Mouse (Mus musculus): Measurements from ENCODE around the gene Itln1. TPM values are rescaled to one million over a fixed set of nuclear protein-coding genes. Genes with fewer than 3 reads are reported as not detected.

The Itln1 gene
- polyA plus RNA-seq, 1 experiment = not detected

DNA sequence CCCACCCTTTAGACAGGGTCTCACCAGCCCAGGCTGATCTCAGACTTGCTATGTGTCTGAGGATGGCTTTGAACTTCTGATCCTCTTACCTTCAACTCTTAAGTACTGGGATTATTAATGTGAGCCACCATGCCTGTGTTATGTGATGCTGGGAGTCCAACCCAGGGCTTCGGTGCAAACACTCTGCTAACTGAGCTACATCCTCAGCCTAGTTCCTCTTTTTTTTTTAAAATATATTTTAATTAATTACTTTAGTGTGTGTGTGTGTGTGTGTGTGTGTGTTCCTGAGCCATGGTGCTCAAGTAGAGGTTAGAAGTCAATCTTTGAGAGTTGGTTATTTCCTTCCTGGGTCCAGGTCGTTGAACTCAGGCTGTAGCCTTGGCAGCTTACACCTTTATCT lies 27.9 kb upstream of the Itln1 start:
- Histone ChIP-seq H3K36me3 (ENCODE audit: control insufficient read depth, insufficient read depth, low read length) (no peaks in the 10 kb centered on the region), H3K27me3 (replicated peaks; ENCODE audit: control insufficient read depth, insufficient read depth, low read length) (no peaks in the 10 kb centered on the region), H3K4me3 (ENCODE audit: insufficient read depth, low read depth, low read length) (no peak overlapping the region), H3K27ac (ENCODE audit: insufficient read depth, low read depth, low read length) (no peak overlapping the region), H3K4me1 (ENCODE audit: control insufficient read depth, insufficient read depth, low read length) (no peaks in the 10 kb centered on the region)
- WGBS = 64% methylated on average over 2 of the region's 2 CpGs
- DNase-seq = no peak
- TF ChIP-seq CTCF (conservative IDR thresholded peaks at IDR 0.05; ENCODE audit: insufficient read depth, insufficient read length, low read depth, low read length) (no peak), POLR2A (IDR thresholded peaks at IDR 0.05; ENCODE audit: low read depth, low read length) (no peak)

DNA sequence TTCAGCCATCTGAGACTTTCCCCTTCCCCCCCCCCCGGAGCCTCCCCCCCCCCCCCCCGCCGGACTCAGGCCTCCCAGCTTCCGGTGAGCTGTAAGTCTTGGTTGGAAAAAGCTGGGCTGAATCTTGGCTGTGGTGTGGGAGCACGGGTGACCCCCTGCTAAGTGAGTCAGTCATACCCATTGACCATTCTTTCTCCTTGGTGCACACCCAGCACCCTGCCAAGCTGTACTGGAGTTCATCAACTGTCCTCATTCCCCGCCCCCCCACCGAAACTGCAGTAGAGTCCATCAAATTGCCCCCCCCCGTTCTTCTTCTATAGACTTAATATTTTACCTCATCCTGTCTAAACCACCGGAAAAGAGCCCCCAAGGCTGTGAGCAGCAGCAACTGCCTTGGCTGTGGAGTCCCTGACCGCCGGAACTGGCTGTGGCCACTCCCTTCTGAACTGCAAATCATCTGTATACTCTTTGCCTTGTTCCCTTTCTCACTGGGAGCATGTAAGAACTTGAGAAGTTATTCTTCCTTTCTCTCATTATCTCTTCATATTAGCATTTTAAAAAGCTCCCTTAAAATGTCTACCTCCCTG lies 26.6 kb upstream of the Itln1 start:
- no peaks in the 10 kb centered on the region for H3K27me3 ChIP-seq (replicated peaks; ENCODE audit: control insufficient read depth, insufficient read depth, low read length)
- no peak overlapping the region for H3K27ac ChIP-seq (ENCODE audit: insufficient read depth, low read depth, low read length)
- DNase-seq = no peak
- H3K4me1 ChIP-seq (ENCODE audit: control insufficient read depth, insufficient read depth, low read length) = no peaks in the 10 kb centered on the region
- TF ChIP-seq POLR2A (IDR thresholded peaks at IDR 0.05; ENCODE audit: low read depth, low read length) (no peak), CTCF (conservative IDR thresholded peaks at IDR 0.05; ENCODE audit: insufficient read depth, insufficient read length, low read depth, low read length) (no peak)
- WGBS = 58% methylated on average over 7 of the region's 11 CpGs
- H3K36me3 ChIP-seq (ENCODE audit: control insufficient read depth, insufficient read depth, low read length) = no peaks in the 10 kb centered on the region
- no peak overlapping the region for H3K4me3 ChIP-seq (ENCODE audit: insufficient read depth, low read depth, low read length)

DNA sequence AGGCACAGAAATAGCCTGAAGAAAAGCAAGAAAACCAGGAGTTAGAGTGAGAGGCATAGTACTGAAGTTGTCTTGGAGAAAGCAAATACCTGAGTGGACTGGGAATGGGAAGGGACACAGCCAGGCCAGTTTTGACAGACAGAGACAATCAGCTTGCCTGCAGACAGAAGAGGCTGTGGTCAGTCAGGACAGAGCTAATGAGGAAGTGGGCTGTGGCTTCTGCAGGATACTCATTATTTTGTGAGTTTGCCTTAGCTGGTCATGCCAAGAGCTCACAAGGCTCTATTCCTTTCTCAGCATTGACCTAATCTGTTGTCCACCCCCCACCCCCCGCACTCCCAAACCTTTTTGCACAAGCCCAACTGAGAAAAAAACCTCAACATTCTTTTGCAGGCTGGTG lies 26.1 kb upstream of the Itln1 start:
- DNase-seq = peak; percentile 28
- no peak for TF ChIP-seq POLR2A (IDR thresholded peaks at IDR 0.05; ENCODE audit: low read depth, low read length)
- no peak for TF ChIP-seq CTCF (conservative IDR thresholded peaks at IDR 0.05; ENCODE audit: insufficient read depth, insufficient read length, low read depth, low read length)
- WGBS = 82% methylated on average over 1 of the region's 1 CpGs
- H3K36me3 ChIP-seq (ENCODE audit: control insufficient read depth, insufficient read depth, low read length) = no peaks in the 10 kb centered on the region
- no peaks in the 10 kb centered on the region for H3K27me3 ChIP-seq (replicated peaks; ENCODE audit: control insufficient read depth, insufficient read depth, low read length)
- H3K4me3 ChIP-seq (ENCODE audit: insufficient read depth, low read depth, low read length) = no peak overlapping the region
- no peak overlapping the region for H3K27ac ChIP-seq (ENCODE audit: insufficient read depth, low read depth, low read length)
- H3K4me1 ChIP-seq (ENCODE audit: control insufficient read depth, insufficient read depth, low read length) = no peaks in the 10 kb centered on the region

- no peaks in the 10 kb centered on the region for H3K27me3 ChIP-seq (replicated peaks; ENCODE audit: control insufficient read depth, insufficient read depth, low read length)
- no peaks in the 10 kb centered on the region for H3K36me3 ChIP-seq (ENCODE audit: control insufficient read depth, insufficient read depth, low read length)
- no peak overlapping the region for H3K4me3 ChIP-seq (ENCODE audit: insufficient read depth, low read depth, low read length)
- WGBS = 60% methylated on average over 2 of the region's 2 CpGs
- no peak overlapping the region for H3K27ac ChIP-seq (ENCODE audit: insufficient read depth, low read depth, low read length)
- DNase-seq = no peak
- no peaks in the 10 kb centered on the region for H3K4me1 ChIP-seq (ENCODE audit: control insufficient read depth, insufficient read depth, low read length)
- TF ChIP-seq POLR2A (IDR thresholded peaks at IDR 0.05; ENCODE audit: low read depth, low read length) = no peak
- no peak for TF ChIP-seq CTCF (conservative IDR thresholded peaks at IDR 0.05; ENCODE audit: insufficient read depth, insufficient read length, low read depth, low read length)
Measured at GRCm38 (mm10) chr1:171560262-171560661, 25.2 kb upstream of the Itln1 start.

DNA sequence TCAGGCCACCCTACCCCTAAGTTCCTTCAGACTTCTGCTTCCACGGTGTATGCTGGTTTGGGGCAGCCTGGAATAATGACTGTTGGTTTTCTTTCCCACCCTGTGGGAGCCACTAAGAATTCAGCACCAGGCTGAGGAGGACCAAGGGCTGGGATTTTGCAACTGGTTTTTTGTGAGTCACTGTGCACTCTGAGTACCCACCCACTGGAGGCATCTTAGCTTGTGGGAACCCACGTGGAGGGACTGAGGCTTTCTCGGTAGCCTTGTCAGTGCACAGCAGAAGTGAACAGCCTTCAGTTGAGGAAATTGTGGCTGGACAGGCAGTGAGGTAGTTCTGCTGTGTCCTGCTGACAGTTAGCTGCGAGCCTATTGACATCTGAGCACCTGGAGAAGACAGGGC lies 23.8 kb upstream of the Itln1 start, which contains the start of gene Cd244a:
TSS of gene Cd244a (plus strand) at position 296 of the 400 bp plus-strand sequence.
- H3K27me3 ChIP-seq (replicated peaks; ENCODE audit: control insufficient read depth, insufficient read depth, low read length) = no peaks in the 10 kb centered on the region
- WGBS = 72% methylated on average over 4 of the region's 4 CpGs
- H3K4me1 ChIP-seq (ENCODE audit: control insufficient read depth, insufficient read depth, low read length) = no peaks in the 10 kb centered on the region
- no peak for TF ChIP-seq POLR2A (IDR thresholded peaks at IDR 0.05; ENCODE audit: low read depth, low read length)
- no peak for TF ChIP-seq CTCF (conservative IDR thresholded peaks at IDR 0.05; ENCODE audit: insufficient read depth, insufficient read length, low read depth, low read length)
- no peaks in the 10 kb centered on the region for H3K36me3 ChIP-seq (ENCODE audit: control insufficient read depth, insufficient read depth, low read length)
- no peak within 1 kb of the TSS for H3K27ac ChIP-seq (ENCODE audit: insufficient read depth, low read depth, low read length)
- H3K4me3 ChIP-seq (ENCODE audit: insufficient read depth, low read depth, low read length) = no peak within 1 kb of the TSS
- DNase-seq = peak; percentile 12

GRCm38 (mm10) chr1:171558407-171558806 lies 23.3 kb upstream of the Itln1 start:
- DNase-seq = no peak
- H3K4me1 ChIP-seq (ENCODE audit: control insufficient read depth, insufficient read depth, low read length) = no peaks in the 10 kb centered on the region
- H3K36me3 ChIP-seq (ENCODE audit: control insufficient read depth, insufficient read depth, low read length) = no peaks in the 10 kb centered on the region
- no peak overlapping the region for H3K4me3 ChIP-seq (ENCODE audit: insufficient read depth, low read depth, low read length)
- no peaks in the 10 kb centered on the region for H3K27me3 ChIP-seq (replicated peaks; ENCODE audit: control insufficient read depth, insufficient read depth, low read length)
- TF ChIP-seq POLR2A (IDR thresholded peaks at IDR 0.05; ENCODE audit: low read depth, low read length) = no peak
- no peak for TF ChIP-seq CTCF (conservative IDR thresholded peaks at IDR 0.05; ENCODE audit: insufficient read depth, insufficient read length, low read depth, low read length)
- WGBS = 72% methylated on average over 6 of the region's 6 CpGs
- no peak overlapping the region for H3K27ac ChIP-seq (ENCODE audit: insufficient read depth, low read depth, low read length)

GRCm38 (mm10) chr1:171556366-171556765 lies 21.3 kb upstream of the Itln1 start:
- H3K27ac ChIP-seq (ENCODE audit: insufficient read depth, low read depth, low read length) = no peak overlapping the region
- H3K4me3 ChIP-seq (ENCODE audit: insufficient read depth, low read depth, low read length) = no peak overlapping the region
- H3K36me3 ChIP-seq (ENCODE audit: control insufficient read depth, insufficient read depth, low read length) = no peaks in the 10 kb centered on the region
- no peak for DNase-seq
- H3K27me3 ChIP-seq (replicated peaks; ENCODE audit: control insufficient read depth, insufficient read depth, low read length) = no peaks in the 10 kb centered on the region
- TF ChIP-seq POLR2A (IDR thresholded peaks at IDR 0.05; ENCODE audit: low read depth, low read length) (no peak), CTCF (conservative IDR thresholded peaks at IDR 0.05; ENCODE audit: insufficient read depth, insufficient read length, low read depth, low read length) (no peak)
- 80% methylated on average over 2 of the region's 2 CpGs for WGBS
- H3K4me1 ChIP-seq (ENCODE audit: control insufficient read depth, insufficient read depth, low read length) = no peaks in the 10 kb centered on the region
